Mouse (Mus musculus) cortical plate, adult 2 months (tissue): ENCODE results near the gene Acvr1.

Experiments
- CTCF ChIP-seq: fragments of 200-500 bp; IDR thresholded peaks from 2 replicates; pipeline ENCODE4 v1.5.1; 2011; ENCODE audit warnings: mild to moderate bottlenecking, control low read depth, low read length; ENCODE audit not compliant: insufficient read depth; ENCODE audit errors: extremely low read depth
- POLR2A ChIP-seq: fragments of 200-500 bp; IDR thresholded peaks from 2 replicates; pipeline ENCODE4 v1.6.1; 2011; ENCODE audit warnings: mild to moderate bottlenecking, low read length, control low read depth; ENCODE audit not compliant: insufficient read depth; ENCODE audit errors: extremely low read depth

DNA sequence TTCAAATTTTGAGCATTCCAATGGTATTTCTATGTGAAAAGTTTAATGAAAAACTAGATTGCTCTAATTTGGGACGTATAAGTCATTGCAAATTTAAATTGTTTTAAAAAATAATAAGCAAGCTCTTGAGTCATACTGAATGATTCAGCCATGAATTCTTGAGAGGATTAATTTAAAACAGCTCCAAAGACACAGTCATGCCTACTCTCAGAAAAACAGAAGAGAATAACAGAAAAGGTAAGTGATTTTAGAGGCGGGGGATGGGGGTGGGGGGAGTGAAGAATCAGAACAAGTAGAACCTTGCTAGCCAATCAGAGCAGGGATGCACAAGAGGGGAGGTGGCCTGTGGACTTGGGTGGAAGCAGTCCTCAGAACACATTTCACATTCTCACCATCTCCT is 216.3 kb downstream of the Acvr1 start:
- TF ChIP-seq POLR2A (no peak), CTCF (no peak)
